Comparison of ENCODE assay signal across 20 mouse cellular contexts in the genomic region with DNA sequence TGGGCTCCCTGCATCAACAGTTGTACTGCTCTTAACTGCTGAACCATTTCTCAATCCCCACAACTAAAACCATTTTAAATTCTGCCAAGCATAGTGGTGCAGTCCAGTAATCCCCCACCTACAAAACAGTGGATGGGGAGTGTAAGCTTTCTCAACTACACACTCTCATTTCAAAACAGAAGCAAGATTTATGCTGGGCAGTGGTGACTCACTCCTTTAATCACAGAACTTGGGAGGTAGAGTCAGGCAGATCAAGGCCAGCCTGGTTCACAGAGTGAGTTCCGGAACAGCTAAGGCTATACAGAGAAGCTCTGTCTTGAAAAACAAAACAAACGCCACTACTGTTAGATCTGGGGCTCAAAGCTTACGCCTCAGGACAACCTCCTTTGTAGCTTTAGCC. TPM values are rescaled to one million over a fixed set of nuclear protein-coding genes. Genes with fewer than 3 reads are reported as not detected.
DNase-seq lines count a peak whose midpoint lies in the region; ATAC-seq and TF ChIP-seq lines count a peak whose summit lies in the region.
"Had no signal": no experiment of that assay in that cellular context is flagged by ENCODE, and none has a peak within 500 bp of the region (broad histone marks: within the 10 kb centered on the region; RNA-seq: fewer than 3 reads in every experiment).

No protein-coding gene starts in this region.

- H3K27ac ChIP-seq in forebrain, embryonic 11.5 days (ENCODE audit: low read depth, low read length): peak overlapping the region; percentile 75; the same call in 1 of the 2 replicates
- H3K27ac ChIP-seq in forebrain, embryonic 14.5 days (ENCODE audit: low read depth, low read length): no peak overlapping the region
- no peak overlapping the region for H3K27ac ChIP-seq in neural tube, embryonic 11.5 days (ENCODE audit: low read depth, low read length)
- peak overlapping the region; percentile 77; the same call in 1 of the 2 replicates for H3K27ac ChIP-seq in forebrain, embryonic 15.5 days (replicated peaks)
- H3K27ac ChIP-seq in midbrain, postnatal 0 days (ENCODE audit: low read depth, low read length): 0 out of 2 replicates have a peak overlapping the region, but pooled peaks have one; percentile 62
- H3K27ac ChIP-seq: gastrocnemius, adult 2 months; lung, embryonic 15.5 days had no signal

- DNase-seq in forebrain, embryonic 11.5 days (ENCODE audit: low spot score): no peak
- DNase-seq in forebrain, embryonic 14.5 days (ENCODE audit: low spot score): no peak
- DNase-seq in neural tube, embryonic 11.5 days (ENCODE audit: low spot score): no peak
- DNase-seq in neural tube, embryonic 10.5 days (ENCODE audit: extremely low spot score, low spot score): no peak
- DNase-seq in midbrain, postnatal 0 days (ENCODE audit: low spot score): no peak
- no peak for DNase-seq in lung, postnatal 10 days
- DNase-seq in right cerebral cortex, postnatal 36 days (ENCODE audit: low spot score in 2 of 2): no peak
- DNase-seq: cerebellum, adult 11 months; cerebellum, postnatal 36 days; gastrocnemius, adult 2 months had no signal

- no peaks in the 10 kb centered on the region for H3K9me3 ChIP-seq in forebrain, embryonic 11.5 days (ENCODE audit: control insufficient read depth, low read length)
- H3K9me3 ChIP-seq in forebrain, embryonic 14.5 days (replicated peaks; ENCODE audit: control insufficient read depth, low read length): no peaks in the 10 kb centered on the region
- no peaks in the 10 kb centered on the region for H3K9me3 ChIP-seq in neural tube, embryonic 11.5 days (ENCODE audit: control insufficient read depth, low read length)
- no peaks in the 10 kb centered on the region for H3K9me3 ChIP-seq in forebrain, embryonic 15.5 days
- no peaks in the 10 kb centered on the region for H3K9me3 ChIP-seq in midbrain, postnatal 0 days (ENCODE audit: low read length)
- H3K9me3 ChIP-seq: lung, embryonic 15.5 days had no signal

- H3K4me2 ChIP-seq in forebrain, embryonic 11.5 days (ENCODE audit: low read depth, low read length, severe bottlenecking): no peak overlapping the region
- no peak overlapping the region for H3K4me2 ChIP-seq in forebrain, embryonic 14.5 days (ENCODE audit: low read length)
- peak overlapping the region; percentile 32; the same call in 1 of the 2 replicates for H3K4me2 ChIP-seq in neural tube, embryonic 11.5 days (ENCODE audit: low read depth)
- H3K4me2 ChIP-seq in forebrain, embryonic 15.5 days (replicated peaks): no peak overlapping the region
- H3K4me2 ChIP-seq in midbrain, postnatal 0 days (ENCODE audit: low read depth, low read length, poor library complexity, severe bottlenecking): no peak overlapping the region; the same call in 1 of the 2 replicates

- TF ChIP-seq CTCF in midbrain, postnatal 0 days (IDR thresholded peaks at IDR 0.05): no peak

- no peak overlapping the region for H3K9ac ChIP-seq in forebrain, embryonic 11.5 days (ENCODE audit: low read length)
- H3K9ac ChIP-seq in forebrain, embryonic 14.5 days (ENCODE audit: low read length): no peak overlapping the region
- H3K9ac ChIP-seq in neural tube, embryonic 11.5 days (ENCODE audit: low read length): no peak overlapping the region; the same call in 1 of the 2 replicates
- H3K9ac ChIP-seq in forebrain, embryonic 15.5 days (replicated peaks): no peak overlapping the region
- no peak overlapping the region for H3K9ac ChIP-seq in midbrain, postnatal 0 days (replicated peaks; ENCODE audit: low read length, poor library complexity, severe bottlenecking)
- H3K9ac ChIP-seq: lung, embryonic 15.5 days had no signal

- H3K27me3 ChIP-seq in forebrain, embryonic 11.5 days (ENCODE audit: control insufficient read depth, insufficient read depth, low read length): no peaks in the 10 kb centered on the region
- H3K27me3 ChIP-seq in forebrain, embryonic 14.5 days (replicated peaks; ENCODE audit: control insufficient read depth, insufficient read depth, low read length): no peaks in the 10 kb centered on the region
- no peaks in the 10 kb centered on the region for H3K27me3 ChIP-seq in neural tube, embryonic 11.5 days (ENCODE audit: control insufficient read depth, insufficient read depth, low read length)
- no peaks in the 10 kb centered on the region for H3K27me3 ChIP-seq in forebrain, embryonic 15.5 days
- no peaks in the 10 kb centered on the region for H3K27me3 ChIP-seq in midbrain, postnatal 0 days (ENCODE audit: insufficient read depth, low read length)
- H3K27me3 ChIP-seq: lung, embryonic 15.5 days had no signal

- no peak overlapping the region for H3K4me3 ChIP-seq in forebrain, embryonic 11.5 days (ENCODE audit: low read depth, low read length)
- no peak overlapping the region for H3K4me3 ChIP-seq in forebrain, embryonic 14.5 days (ENCODE audit: low read depth, low read length)
- H3K4me3 ChIP-seq in neural tube, embryonic 11.5 days (ENCODE audit: low read depth, low read length): no peak overlapping the region
- H3K4me3 ChIP-seq in forebrain, embryonic 15.5 days: no peak overlapping the region
- H3K4me3 ChIP-seq in midbrain, postnatal 0 days (ENCODE audit: low read depth, low read length): no peak overlapping the region
- H3K4me3 ChIP-seq: gastrocnemius, adult 2 months; lung, embryonic 15.5 days; megakaryocyte, embryonic 14.5 days had no signal

- no peaks in the 10 kb centered on the region for H3K36me3 ChIP-seq in forebrain, embryonic 11.5 days (ENCODE audit: control insufficient read depth, insufficient read depth, low read length)
- no peaks in the 10 kb centered on the region for H3K36me3 ChIP-seq in forebrain, embryonic 14.5 days (ENCODE audit: control insufficient read depth, insufficient read depth, low read length)
- H3K36me3 ChIP-seq in neural tube, embryonic 11.5 days (ENCODE audit: control insufficient read depth, insufficient read depth, low read length): no peaks in the 10 kb centered on the region
- no peaks in the 10 kb centered on the region for H3K36me3 ChIP-seq in forebrain, embryonic 15.5 days
- no peaks in the 10 kb centered on the region for H3K36me3 ChIP-seq in midbrain, postnatal 0 days (ENCODE audit: insufficient read depth, low read length)
- H3K36me3 ChIP-seq: lung, embryonic 15.5 days had no signal

- ATAC-seq in forebrain, embryonic 11.5 days (replicated peaks; ENCODE audit: low FRiP score): no peak
- ATAC-seq in forebrain, embryonic 14.5 days: no peak
- ATAC-seq in neural tube, embryonic 11.5 days (ENCODE audit: insufficient read depth, low FRiP score, low TSS enrichment): no peak
- ATAC-seq in forebrain, embryonic 15.5 days (replicated peaks): no peak
- no peak for ATAC-seq in midbrain, postnatal 0 days (ENCODE audit: low FRiP score)
- ATAC-seq: inflammation-experienced regulatory T-cells, adult 6 months had no signal

- H3K4me1 ChIP-seq in forebrain, embryonic 11.5 days (replicated peaks; ENCODE audit: control insufficient read depth, insufficient read depth, low read length): peaks cover 14% of the 10 kb centered on the region
- H3K4me1 ChIP-seq in forebrain, embryonic 14.5 days (ENCODE audit: control insufficient read depth, insufficient read depth, low read length): peaks cover 19% of the 10 kb centered on the region
- peaks cover 13% of the 10 kb centered on the region for H3K4me1 ChIP-seq in neural tube, embryonic 11.5 days (ENCODE audit: control insufficient read depth, insufficient read depth, low read length)
- H3K4me1 ChIP-seq in forebrain, embryonic 15.5 days: peaks cover 35% of the 10 kb centered on the region
- H3K4me1 ChIP-seq in midbrain, postnatal 0 days (ENCODE audit: insufficient read depth, low read length): peaks cover 9% of the 10 kb centered on the region; the same call in 1 of the 2 replicates

- WGBS in forebrain, embryonic 11.5 days: 72% methylated on average over 3 of the region's 3 CpGs
- 67% methylated on average over 3 of the region's 3 CpGs for WGBS in forebrain, embryonic 14.5 days
- WGBS in neural tube, embryonic 11.5 days: 83% methylated on average over 3 of the region's 3 CpGs
- WGBS in forebrain, embryonic 15.5 days: 68% methylated on average over 3 of the region's 3 CpGs
- 76% methylated on average over 3 of the region's 3 CpGs for WGBS in midbrain, postnatal 0 days

RNA-seq across cellular contexts. Expression of a gene that starts 8.4 kb away (rescaled TPM):
- 45.6 and 50.7 TPM in 2 replicates for polyA plus RNA-seq in forebrain, embryonic 11.5 days (2014; fragmentation: Nextera tagmentation; extraction: Ambion mirVana)
- polyA plus RNA-seq in forebrain, embryonic 14.5 days (2014; fragmentation: Nextera tagmentation; extraction: Ambion mirVana): 32.7 and 38.5 TPM in 2 replicates
- 24.1 and 30.7 TPM in 2 replicates for polyA plus RNA-seq in neural tube, embryonic 11.5 days (2014; fragmentation: Nextera tagmentation; extraction: Ambion mirVana)
- polyA plus RNA-seq in forebrain, embryonic 15.5 days (2015; fragmentation: Nextera tagmentation; extraction: Ambion mirVana): 31.0 and 34.6 TPM in 2 replicates
- total RNA-seq in midbrain, postnatal 0 days (2014; rRNA removed): 2.8 and 3.6 TPM in 2 replicates
- 8.3 and 9.2 TPM in 2 replicates for polyA plus RNA-seq in midbrain, postnatal 0 days (2015; fragmentation: Nextera tagmentation; extraction: Ambion mirVana)

RNA-seq across cellular contexts. Expression of a gene that starts 19.5 kb away (rescaled TPM):
- polyA plus RNA-seq in forebrain, embryonic 11.5 days (2014; fragmentation: Nextera tagmentation; extraction: Ambion mirVana): 0.44 TPM in 1 of 2 replicates, not detected in the other
- not detected in 2 replicates for polyA plus RNA-seq in forebrain, embryonic 14.5 days (2014; fragmentation: Nextera tagmentation; extraction: Ambion mirVana)
- not detected in 2 replicates for polyA plus RNA-seq in neural tube, embryonic 11.5 days (2014; fragmentation: Nextera tagmentation; extraction: Ambion mirVana)
- not detected in 2 replicates for polyA plus RNA-seq in forebrain, embryonic 15.5 days (2015; fragmentation: Nextera tagmentation; extraction: Ambion mirVana)
- not detected in 2 replicates for total RNA-seq in midbrain, postnatal 0 days (2014; rRNA removed)
- polyA plus RNA-seq in midbrain, postnatal 0 days (2015; fragmentation: Nextera tagmentation; extraction: Ambion mirVana): not detected in 2 replicates
- total RNA-seq: gastrocnemius, adult 2 months; heart, adult 18-20 months; heart, postnatal 10 days; layer of hippocampus, adult 8-10 months; liver, adult 2 months had no signal
- polyA plus RNA-seq: embryonic facial prominence, embryonic 11.5 days; liver, adult 2 months; lung, embryonic 15.5 days; thymus, adult 2 months had no signal

RNA-seq across cellular contexts. Expression of a gene that starts 36.6 kb away (rescaled TPM):
- 3.0 and 3.3 TPM in 2 replicates for polyA plus RNA-seq in forebrain, embryonic 11.5 days (2014; fragmentation: Nextera tagmentation; extraction: Ambion mirVana)
- 2.3 and 3.4 TPM in 2 replicates for polyA plus RNA-seq in forebrain, embryonic 14.5 days (2014; fragmentation: Nextera tagmentation; extraction: Ambion mirVana)
- polyA plus RNA-seq in neural tube, embryonic 11.5 days (2014; fragmentation: Nextera tagmentation; extraction: Ambion mirVana): 1.6 and 2.5 TPM in 2 replicates
- polyA plus RNA-seq in forebrain, embryonic 15.5 days (2015; fragmentation: Nextera tagmentation; extraction: Ambion mirVana): 2.0 and 2.3 TPM in 2 replicates
- total RNA-seq in midbrain, postnatal 0 days (2014; rRNA removed): 1.5 and 3.0 TPM in 2 replicates
- polyA plus RNA-seq in midbrain, postnatal 0 days (2015; fragmentation: Nextera tagmentation; extraction: Ambion mirVana): 3.5 and 3.6 TPM in 2 replicates

RNA-seq across cellular contexts. Expression of a gene that starts 46.7 kb away (rescaled TPM):
- polyA plus RNA-seq in forebrain, embryonic 11.5 days (2014; fragmentation: Nextera tagmentation; extraction: Ambion mirVana): 8.0 and 10.6 TPM in 2 replicates
- 40.5 and 42.7 TPM in 2 replicates for polyA plus RNA-seq in forebrain, embryonic 14.5 days (2014; fragmentation: Nextera tagmentation; extraction: Ambion mirVana)
- 23.9 and 29.5 TPM in 2 replicates for polyA plus RNA-seq in neural tube, embryonic 11.5 days (2014; fragmentation: Nextera tagmentation; extraction: Ambion mirVana)
- polyA plus RNA-seq in forebrain, embryonic 15.5 days (2015; fragmentation: Nextera tagmentation; extraction: Ambion mirVana): 45.8 TPM in 2 replicates
- total RNA-seq in midbrain, postnatal 0 days (2014; rRNA removed): 4.5 and 6.9 TPM in 2 replicates
- polyA plus RNA-seq in midbrain, postnatal 0 days (2015; fragmentation: Nextera tagmentation; extraction: Ambion mirVana): 5.7 and 7.1 TPM in 2 replicates

Comparison
In these comparisons a context has a peak if more than half of its experiments do, and no peak if none do; other contexts are left out.
1. H3K27ac ChIP-seq: peak in forebrain, embryonic 11.5 days (single experiment), forebrain, embryonic 15.5 days (single experiment) and midbrain, postnatal 0 days (single experiment); none in forebrain, embryonic 14.5 days (single experiment) and neural tube, embryonic 11.5 days (single experiment).